15 mouse cellular contexts compared by ENCODE assay signal in the genomic region with DNA sequence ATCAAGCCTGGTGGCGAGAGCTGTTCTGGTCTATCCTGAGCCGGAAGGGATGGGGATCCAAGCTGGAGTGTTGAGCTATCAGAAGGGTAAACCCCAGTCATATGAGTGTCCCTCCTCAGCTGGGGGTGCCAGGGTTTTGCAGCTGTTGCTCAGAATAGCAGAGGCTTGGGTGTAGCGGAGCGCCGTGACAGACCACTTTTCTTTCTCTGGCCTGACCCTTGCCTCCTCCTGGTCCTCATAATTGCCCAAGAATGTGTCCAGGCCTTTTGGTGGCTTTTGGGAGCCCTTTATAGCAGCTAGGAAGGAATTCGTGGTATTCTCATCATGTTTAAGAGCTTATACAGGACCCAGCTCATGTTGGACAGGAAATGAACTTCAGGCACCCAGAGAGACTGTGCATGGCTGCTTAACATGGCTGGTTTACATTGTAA.
A peak's percentile ranks its signal among the peaks of the same experiment; 100 is the strongest.
DNase-seq lines count a peak whose midpoint lies in the region; ATAC-seq lines count a peak whose summit lies in the region.
"Had no signal": no experiment of that assay in that cellular context is flagged by ENCODE, and none has a peak within 500 bp of the region (broad histone marks: within the 10 kb centered on the region; RNA-seq: fewer than 3 reads in every experiment).

No protein-coding gene starts in this region.

- H3K9me3 ChIP-seq in lung, embryonic 16.5 days (ENCODE audit: control insufficient read depth, low read length): no peaks in the 10 kb centered on the region
- H3K9me3 ChIP-seq in liver, embryonic 12.5 days (replicated peaks): no peaks in the 10 kb centered on the region
- H3K9me3 ChIP-seq: midbrain, embryonic 12.5 days had no signal

- 0 out of 2 replicates have a peak, but pooled peaks have one; percentile 23 for ATAC-seq in lung, embryonic 16.5 days (ENCODE audit: low read depth)
- ATAC-seq in liver, embryonic 12.5 days: no peak
- ATAC-seq: hindbrain, embryonic 16.5 days had no signal

- H3K4me3 ChIP-seq in lung, embryonic 16.5 days (ENCODE audit: low read length): no peak overlapping the region
- no peak overlapping the region for H3K4me3 ChIP-seq in liver, embryonic 12.5 days
- H3K4me3 ChIP-seq: layer of hippocampus, adult 2 months; midbrain, embryonic 12.5 days had no signal

- H3K4me2 ChIP-seq in lung, embryonic 16.5 days (ENCODE audit: low read depth, low read length): no peak overlapping the region
- H3K4me2 ChIP-seq in liver, embryonic 12.5 days: no peak overlapping the region
- H3K4me2 ChIP-seq: midbrain, embryonic 12.5 days had no signal

- H3K4me1 ChIP-seq in lung, embryonic 16.5 days (replicated peaks; ENCODE audit: control insufficient read depth, insufficient read depth, low read length): no peaks in the 10 kb centered on the region
- H3K4me1 ChIP-seq in liver, embryonic 12.5 days: no peaks in the 10 kb centered on the region
- H3K4me1 ChIP-seq: midbrain, embryonic 12.5 days had no signal

- H3K27ac ChIP-seq in lung, embryonic 16.5 days (ENCODE audit: low read length): no peak overlapping the region
- H3K27ac ChIP-seq in liver, embryonic 12.5 days: no peak overlapping the region
- H3K27ac ChIP-seq: layer of hippocampus, adult 2 months; liver, embryonic 14.5 days; midbrain, embryonic 12.5 days had no signal

- H3K9ac ChIP-seq in lung, embryonic 16.5 days (ENCODE audit: low read length): no peak overlapping the region
- no peak overlapping the region for H3K9ac ChIP-seq in liver, embryonic 12.5 days
- H3K9ac ChIP-seq: liver, embryonic 14.5 days; midbrain, embryonic 12.5 days had no signal

- H3K27me3 ChIP-seq in lung, embryonic 16.5 days (ENCODE audit: control insufficient read depth, insufficient read depth, low read depth, low read length): no peaks in the 10 kb centered on the region
- no peaks in the 10 kb centered on the region for H3K27me3 ChIP-seq in liver, embryonic 12.5 days (replicated peaks)
- H3K27me3 ChIP-seq: midbrain, embryonic 12.5 days had no signal

- intact Hi-C loops in heart, postnatal 25 days (cut with DNase I): no loop called here

- WGBS in lung, embryonic 16.5 days: 56% methylated on average over 6 of the region's 6 CpGs
- 75% methylated on average over 6 of the region's 6 CpGs for WGBS in liver, embryonic 12.5 days (ENCODE audit: insufficient replicate concordance)

- DNase-seq in heart, adult 11 months: peak; percentile 90
- no peak for DNase-seq in heart, postnatal 25 days (ENCODE audit: low spot score)
- DNase-seq in lung, postnatal 14 days: no peak
- peak; percentile 53 for DNase-seq in hindlimb bud, embryonic 11.5 days (ENCODE audit: extremely low spot score, low read depth, low spot score)
- no peak for DNase-seq in natural killer cell, adult 2 months (ENCODE audit: low spot score in 2 of 2)
- DNase-seq: cerebellum, adult 18-20 months; lung, postnatal 4 days; right cerebral cortex, postnatal 25 days; thymus, adult 2 months had no signal

- H3K36me3 ChIP-seq in lung, embryonic 16.5 days (ENCODE audit: control insufficient read depth, insufficient read depth, low read length): no peaks in the 10 kb centered on the region
- no peaks in the 10 kb centered on the region for H3K36me3 ChIP-seq in liver, embryonic 12.5 days
- H3K36me3 ChIP-seq: midbrain, embryonic 12.5 days had no signal

Comparison
In these comparisons a context has a peak if more than half of its experiments do, and no peak if none do; other contexts are left out.
1. DNase-seq: peak in heart, adult 11 months (single experiment) and hindlimb bud, embryonic 11.5 days (single experiment); none in heart, postnatal 25 days (single experiment), lung, postnatal 14 days (single experiment) and natural killer cell, adult 2 months (0 of 2).